Mouse (Mus musculus): ENCODE measurements around the gene Ubxn11.

The Ubxn11 gene

DNA sequence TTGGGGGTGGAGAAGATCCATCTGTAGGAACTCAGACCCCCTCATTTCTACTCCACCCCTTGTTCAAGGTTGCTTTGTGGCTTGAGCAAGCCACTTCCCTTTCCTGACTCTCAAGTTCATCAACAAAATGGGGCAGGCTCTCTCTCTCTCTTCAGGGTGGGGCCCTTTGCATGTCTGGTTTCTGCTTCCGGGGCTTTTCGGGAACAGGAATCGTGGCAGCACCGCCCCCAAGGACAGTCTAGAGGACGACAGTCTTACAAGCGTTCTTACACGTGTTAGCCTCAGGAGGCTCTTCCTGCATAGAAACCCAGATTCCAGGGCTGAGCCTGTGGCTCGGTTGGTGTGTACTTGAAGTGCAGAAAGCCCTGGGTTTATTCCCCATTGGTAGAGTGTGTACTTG, 14.6 kb downstream of the Ubxn11 start:
- in situ Hi-C loops (cut with MboI, MseI): loop anchor here (25.0 kb wide), 1 partner anchor 1995 kb away; no protein-coding TSS in a partner anchor

DNA sequence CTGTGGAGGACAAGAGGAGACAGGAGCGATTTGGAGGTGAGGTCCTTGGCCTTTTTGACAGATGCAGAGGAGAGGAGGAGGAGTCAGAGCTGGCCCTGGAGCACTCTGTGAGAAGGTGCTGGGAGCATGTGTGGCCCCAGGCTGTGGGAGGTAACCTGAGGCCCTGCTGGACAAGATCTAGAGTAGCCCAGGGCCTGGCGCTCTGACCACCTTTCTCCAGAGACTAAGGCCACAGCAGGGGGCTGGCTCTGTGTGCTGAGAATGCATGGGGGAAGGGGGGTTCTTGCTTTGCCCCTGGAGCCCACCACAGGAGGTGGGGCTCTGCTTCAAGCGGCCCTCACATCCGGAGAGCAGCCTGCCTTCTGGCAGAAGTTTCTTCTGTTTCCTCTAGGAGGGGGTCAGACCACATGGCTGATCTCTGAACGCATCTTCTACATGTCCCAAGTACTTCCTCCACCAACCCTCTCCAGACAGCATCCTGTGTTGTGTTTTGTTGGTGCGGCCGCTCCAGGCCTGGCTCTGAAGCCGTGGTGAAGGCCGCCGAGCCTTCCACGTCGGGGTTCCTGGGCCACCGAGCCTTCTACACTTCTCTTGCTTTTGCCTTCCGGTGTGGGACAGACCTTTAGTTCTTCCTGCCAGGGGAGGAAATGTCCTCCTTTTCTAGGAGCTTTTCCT, 15.9 kb downstream of the Ubxn11 start:
- in situ Hi-C loops (cut with MboI, MseI): loop anchor here (25.0 kb wide), 1 partner anchor 1994 kb away; no protein-coding TSS in a partner anchor

DNA sequence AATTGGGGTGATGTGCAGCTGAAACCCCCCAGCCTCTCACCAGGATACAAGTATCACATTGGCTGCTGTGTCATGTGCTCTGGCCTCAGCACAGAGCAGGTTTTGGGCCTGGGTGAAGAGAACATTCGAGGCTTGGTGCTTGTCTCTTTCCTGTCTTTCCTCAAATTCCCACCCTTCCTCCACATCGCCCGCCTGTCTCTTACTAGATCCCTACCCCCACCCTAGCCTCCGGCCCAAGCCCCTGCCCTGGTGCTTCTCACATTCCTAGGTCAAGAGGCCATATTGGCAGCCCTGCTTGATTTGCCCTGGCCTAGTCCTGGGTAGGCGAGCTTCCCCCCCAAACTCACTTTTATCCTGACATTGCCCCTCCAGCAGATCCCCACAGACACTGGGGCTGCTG, 16.7 kb downstream of the Ubxn11 start:
- in situ Hi-C loops (cut with MboI, MseI): loop anchor here (25.0 kb wide), 1 partner anchor 1993 kb away; no protein-coding TSS in a partner anchor

DNA sequence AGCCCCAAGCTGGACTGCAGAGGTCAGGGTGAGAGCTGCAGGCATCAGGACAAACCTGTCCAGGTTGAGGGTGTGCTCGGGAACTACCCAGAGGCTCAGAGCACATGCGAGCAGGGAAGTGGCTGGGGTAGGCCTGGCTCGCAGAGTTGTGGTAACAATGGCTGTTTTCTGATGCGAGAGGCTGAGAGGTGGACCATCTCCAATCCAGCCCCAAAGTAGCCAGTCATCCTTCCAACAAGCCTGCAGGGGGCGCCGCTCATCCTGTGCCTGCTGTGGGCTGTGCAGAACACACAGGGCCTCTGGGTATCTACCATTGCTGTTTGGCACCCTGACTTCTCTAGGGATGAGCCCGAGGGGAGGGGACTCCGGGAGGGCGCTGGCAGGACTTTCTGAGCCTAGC, 17.3 kb downstream of the Ubxn11 start:
- in situ Hi-C loops (cut with MboI, MseI): loop anchor here (25.0 kb wide), 1 partner anchor 1993 kb away; no protein-coding TSS in a partner anchor

DNA sequence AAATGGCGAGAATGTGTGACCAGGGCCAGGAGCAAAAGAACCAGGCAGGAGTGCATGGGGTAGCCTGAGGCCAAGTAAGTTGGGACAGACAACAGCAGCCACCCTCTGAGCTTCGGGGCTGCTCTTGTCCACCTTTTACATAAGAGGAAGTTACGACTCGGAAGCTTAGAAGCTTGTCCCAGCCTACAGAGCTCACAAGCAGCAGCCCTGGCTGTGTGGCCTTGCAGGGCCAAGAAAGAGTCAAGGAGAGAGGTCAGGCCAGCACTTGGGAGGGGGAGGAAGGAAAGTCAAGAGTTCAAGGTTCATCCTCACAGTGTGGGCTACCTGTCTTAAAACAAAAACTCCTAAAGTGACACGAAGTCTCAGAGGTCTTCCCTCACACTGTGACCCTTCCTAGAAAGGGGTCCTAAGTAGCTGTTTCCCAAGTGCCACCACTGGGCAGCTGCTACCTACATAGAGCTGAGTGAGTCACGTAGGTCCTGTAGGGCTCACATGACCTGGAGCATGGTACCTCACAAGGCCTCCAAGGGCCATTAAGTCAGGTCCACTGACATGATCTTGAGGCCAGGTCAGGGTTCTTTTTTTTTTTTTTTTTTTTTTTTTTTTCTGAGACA, 17.9 kb downstream of the Ubxn11 start:
- in situ Hi-C loops (cut with MboI, MseI): loop anchor here (25.0 kb wide), 1 partner anchor 1992 kb away; no protein-coding TSS in a partner anchor

DNA sequence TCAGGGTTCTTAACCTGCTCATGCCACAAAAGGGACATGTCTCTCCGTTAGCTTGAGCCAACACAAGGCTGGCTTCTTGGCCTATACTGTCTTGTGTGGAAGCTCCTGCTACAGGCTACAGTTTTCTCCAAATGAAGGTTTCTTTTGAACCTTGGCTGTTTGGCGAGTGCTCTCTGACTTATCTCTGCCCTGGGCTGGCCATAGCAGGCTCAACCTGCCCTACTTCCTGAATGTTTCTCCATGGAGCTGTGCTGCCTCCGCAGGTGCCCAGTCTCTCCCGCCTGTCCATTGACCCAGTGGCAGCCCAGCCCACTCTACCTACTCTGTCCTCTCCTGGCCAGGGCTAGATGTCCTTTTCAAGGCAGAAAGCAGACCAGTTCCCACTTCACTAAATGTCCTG, 18.5 kb downstream of the Ubxn11 start:
- in situ Hi-C loops (cut with MboI, MseI): loop anchor here (25.0 kb wide), 1 partner anchor 1991 kb away; no protein-coding TSS in a partner anchor

DNA sequence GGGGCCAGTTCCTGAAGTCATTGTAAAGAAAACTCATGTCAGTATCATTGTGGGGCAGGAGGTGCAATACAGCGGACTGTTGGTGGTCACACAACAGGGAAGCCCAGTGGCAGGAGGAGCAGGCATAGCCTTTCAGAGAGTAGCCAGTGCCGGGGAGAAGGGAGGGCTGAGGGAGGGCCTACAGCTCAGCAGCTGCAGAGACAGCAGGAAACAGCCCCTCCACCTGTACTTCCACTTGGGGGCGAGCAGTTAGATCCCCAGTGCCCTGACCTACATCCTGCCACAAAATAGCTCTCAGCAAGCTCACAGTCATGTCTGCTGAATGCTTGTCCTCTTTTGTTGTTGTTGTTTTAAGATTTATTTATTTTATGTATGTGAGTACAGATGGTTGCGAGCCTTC, 19.2 kb downstream of the Ubxn11 start:
- in situ Hi-C loops (cut with MboI, MseI): loop anchor here (25.0 kb wide), 1 partner anchor 1991 kb away; no protein-coding TSS in a partner anchor

DNA sequence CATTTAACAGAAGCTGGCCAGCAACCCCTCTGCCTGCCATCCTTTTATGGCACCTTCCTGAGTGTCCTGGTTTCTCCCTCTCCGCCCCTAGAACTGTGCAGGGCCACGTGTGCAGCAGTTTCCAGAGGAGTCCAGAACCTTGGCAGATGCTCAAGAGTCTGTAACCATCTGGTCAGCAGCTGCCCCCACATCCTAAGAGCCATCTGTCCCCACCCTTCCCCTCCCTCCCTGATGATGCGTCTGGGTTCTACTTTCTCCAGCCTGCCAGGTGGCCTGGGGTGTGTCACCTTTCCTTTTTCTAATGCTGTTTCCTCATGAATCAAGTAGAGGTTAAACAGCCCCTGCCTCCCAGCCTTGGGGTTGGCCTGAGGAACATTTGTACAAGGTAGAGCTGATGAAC, 19.9 kb downstream of the Ubxn11 start:
- in situ Hi-C loops (cut with MboI, MseI): loop anchor here (25.0 kb wide), 1 partner anchor 1990 kb away; no protein-coding TSS in a partner anchor

DNA sequence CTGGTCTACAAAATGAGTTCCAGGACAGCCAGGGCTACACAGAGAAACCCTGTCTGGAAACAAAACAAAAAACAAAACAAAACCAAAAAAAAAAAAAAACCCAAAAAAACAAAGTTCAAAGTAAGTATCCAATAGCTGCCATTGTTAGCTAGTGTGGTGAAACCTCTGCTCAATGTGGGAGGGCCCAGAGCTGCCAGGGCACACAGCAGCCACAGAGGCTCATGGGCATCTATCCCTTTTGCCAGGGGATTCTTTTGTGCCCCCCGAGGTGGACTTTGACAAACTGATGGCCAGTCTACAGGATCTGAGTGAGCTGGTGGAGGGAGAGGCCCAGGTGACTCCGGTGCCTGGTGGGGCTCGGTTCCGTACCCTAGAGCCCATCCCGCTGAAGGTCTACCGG, 20.8 kb downstream of the Ubxn11 start:
- in situ Hi-C loops (cut with MboI, MseI): loop anchor here (25.0 kb wide), 1 partner anchor 1989 kb away; no protein-coding TSS in a partner anchor

DNA sequence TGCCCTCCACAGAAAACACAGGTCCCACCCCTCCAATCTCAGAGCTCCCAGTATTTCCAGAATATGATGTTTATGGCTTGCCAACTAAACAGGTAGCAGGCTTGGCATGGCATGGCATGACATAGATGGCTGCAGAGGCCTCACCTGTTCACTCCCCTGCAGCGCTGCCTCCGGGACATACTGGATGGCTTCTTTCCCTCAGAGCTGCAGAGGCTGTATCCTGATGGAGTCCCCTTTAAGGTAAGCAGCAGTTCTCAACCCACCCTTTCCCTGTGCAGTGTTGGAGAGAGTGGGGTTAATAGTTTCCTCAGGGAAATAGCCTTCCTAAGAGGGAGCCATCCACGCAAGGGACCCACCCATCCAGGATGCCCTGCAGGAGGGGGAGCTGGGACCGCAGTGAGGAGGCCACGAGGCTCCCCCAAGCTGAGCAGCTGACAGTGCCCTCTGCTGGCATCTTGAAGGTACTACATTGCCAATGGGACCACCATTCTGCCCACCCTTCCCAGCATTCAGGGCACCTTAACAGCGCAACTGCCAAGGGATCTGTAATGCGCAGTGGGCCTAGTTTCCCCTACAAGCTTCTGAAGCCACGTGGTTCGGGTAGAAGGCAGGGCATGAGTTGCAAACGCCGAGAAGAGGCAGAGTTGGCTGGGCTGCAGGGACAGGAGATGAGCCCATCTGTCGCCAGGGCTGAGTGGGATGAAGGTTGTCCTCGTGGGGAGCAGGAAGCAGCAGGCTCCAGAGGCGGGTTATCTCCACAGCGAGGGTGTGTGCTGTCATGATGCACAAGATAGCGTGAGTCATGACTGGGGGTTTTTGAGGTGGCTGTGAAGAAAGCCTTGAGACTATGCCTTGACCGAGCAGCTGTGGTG, 21.5 kb downstream of the Ubxn11 start:
- in situ Hi-C loops (cut with MboI, MseI): loop anchor here (25.0 kb wide), 1 partner anchor 1988 kb away; no protein-coding TSS in a partner anchor

DNA sequence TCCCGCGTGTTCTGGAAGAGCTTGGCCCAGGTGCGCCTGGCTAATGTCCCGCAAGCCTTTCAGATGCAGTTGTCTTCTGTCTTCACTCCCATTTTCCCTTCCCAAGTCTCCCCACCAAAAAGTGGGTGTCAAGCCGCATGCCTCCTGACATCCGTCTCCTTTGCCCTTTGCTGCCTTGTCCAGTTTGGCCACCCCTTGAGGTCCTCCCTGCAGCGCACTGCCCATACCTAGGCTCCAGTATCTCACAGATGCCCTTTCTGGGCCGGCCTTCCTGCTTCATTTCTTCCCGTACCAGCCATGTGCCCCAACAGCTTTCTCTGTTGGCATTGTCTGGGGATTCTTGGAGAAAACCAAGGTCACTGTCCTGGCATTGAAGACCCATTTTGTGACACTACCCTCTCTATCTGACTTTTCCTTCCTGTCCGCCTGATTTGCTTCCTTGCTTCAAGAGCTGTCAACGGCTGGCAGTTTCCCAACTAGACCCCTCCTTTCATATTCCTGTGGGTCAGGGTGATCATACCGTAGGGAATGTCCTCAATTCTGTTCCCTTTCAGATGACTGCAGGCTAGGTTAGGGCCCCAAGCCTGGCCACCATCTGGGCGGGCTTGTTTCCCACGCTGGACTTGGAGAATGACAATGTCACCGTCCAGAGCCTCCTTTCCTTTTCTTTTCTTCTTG, 23.2 kb downstream of the Ubxn11 start:
- in situ Hi-C loops (cut with MboI, MseI): loop anchor here (5.0 kb wide), 2 partner anchors 33 to 88 kb away; no protein-coding TSS in a partner anchor

DNA sequence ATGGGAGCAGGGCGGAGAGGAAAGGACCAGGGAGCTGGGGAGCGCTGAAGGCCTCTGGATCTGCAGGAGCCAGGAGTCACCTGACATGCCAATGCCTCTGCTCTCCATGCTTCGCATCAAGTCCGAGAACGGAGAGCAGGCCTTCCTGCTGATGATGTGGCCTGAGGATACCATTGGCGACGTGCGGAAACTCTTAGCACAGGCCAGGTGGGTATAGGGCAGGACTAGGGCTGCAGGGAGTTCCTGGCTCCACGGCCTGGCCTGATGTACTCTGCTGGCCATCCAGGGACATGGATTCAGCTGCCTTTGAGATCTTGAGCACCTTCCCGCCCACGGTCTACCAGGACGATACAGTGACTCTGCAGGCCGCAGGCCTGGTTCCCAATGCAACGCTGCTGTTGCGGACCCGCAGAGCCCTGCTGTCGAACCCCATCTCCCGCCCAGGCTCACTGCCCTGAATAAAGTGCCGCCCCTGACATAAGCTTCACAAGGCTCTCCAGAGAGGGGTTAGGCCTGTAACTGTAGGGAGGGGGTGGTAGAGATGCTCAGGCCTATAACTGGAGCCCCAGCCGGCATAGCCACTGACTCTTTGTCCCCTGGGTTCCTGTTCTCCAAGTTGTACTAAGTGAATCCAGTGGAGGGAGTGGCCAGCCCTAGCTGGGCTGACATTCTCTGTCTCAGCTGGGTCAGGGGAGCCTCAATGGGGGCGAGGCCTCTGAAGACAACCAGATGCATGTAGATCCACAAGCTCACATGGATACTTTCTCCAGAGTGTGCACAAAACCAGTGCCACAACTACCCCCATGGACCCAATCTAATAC, 24.1 kb downstream of the Ubxn11 start:
- in situ Hi-C loops (cut with MboI, MseI): loop anchor here (5.0 kb wide), 2 partner anchors 34 to 89 kb away; no protein-coding TSS in a partner anchor

DNA sequence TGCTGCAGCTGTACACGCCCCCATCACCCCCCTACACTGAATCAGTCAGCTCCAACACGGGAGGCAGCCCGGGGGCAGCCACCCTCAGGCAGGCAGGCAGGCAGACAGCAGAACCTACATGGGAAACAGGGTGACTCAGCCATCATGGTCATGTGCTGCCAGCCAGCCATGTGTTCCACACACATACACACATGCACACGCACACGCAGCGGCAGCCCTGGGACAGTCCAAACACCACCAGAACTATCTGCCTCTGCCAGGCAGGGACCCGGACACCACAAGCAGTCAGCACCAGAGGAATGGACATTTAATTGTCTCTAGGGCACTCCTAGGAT, 24.7 kb downstream of the Ubxn11 start:
- in situ Hi-C loops (cut with MboI, MseI): loop anchor here (5.0 kb wide), 2 partner anchors 35 to 90 kb away; no protein-coding TSS in a partner anchor

DNA sequence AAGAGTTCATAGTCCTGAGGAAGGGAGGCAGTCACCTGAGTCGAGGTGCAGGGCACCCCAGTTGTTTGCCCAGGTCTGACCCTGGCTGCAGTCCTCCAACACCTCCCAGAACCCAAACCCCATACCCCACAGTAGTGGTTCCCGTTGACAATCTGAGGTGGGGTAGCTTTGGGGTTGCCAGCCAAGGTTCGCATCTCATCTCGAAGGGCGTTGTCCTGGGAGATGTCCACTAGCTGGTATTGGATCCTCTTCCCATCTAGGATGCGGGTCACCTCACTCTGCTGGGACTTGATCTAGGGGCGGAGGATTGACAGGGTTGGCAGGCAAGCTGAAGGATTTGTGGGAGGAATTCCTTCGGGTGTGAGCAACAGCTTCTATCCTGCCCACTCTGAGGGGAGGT, 25.4 kb downstream of the Ubxn11 start:
- in situ Hi-C loops (cut with MboI, MseI): loop anchor here (5.0 kb wide), 2 partner anchors 35 to 90 kb away; no protein-coding TSS in a partner anchor

DNA sequence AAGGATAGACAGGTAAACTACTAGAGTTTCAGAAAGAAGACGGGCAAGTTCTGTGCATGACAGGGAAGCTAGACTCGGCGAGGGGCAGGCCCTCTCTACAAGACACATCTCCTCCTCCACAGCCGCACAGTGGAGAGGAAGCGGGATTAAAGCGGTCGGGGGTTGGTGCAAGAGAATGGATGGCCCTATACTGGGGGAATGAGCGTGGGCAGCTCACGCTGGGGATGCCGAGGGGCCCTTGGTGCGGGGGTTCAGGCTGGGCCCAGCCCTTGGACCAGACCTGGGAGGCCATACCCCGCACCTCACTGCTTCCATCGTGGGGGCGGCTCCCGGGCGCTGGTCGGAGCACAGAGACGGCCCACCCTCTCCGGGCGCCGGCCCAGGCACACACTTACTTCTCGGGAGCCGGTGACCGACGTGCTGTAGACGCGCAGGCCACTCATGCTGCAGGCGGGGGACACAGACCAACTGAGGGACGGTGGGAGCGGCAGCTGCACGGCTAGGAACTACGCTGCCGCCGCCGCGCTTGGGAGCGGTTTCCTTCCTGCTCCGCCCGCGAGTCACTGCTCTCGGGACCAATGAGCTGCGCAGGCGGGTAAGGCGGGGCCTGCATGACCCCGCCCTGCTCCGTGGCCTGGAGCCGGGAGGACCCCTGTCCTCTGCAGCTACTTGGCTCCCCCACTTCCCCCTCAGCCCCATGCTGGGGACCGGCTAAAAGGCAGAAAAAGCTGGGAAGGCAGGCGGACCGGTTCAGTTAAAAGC, 26.0 kb downstream of the Ubxn11 start, which contains the start of gene Sh3bgrl3:
Gene Sh3bgrl3, minus strand, starts transcription at position 569 of the 762 bp plus-strand sequence.
- in situ Hi-C loops (cut with MboI, MseI): loop anchor here (5.0 kb wide), 2 partner anchors 36 to 91 kb away; no protein-coding TSS in a partner anchor

DNA sequence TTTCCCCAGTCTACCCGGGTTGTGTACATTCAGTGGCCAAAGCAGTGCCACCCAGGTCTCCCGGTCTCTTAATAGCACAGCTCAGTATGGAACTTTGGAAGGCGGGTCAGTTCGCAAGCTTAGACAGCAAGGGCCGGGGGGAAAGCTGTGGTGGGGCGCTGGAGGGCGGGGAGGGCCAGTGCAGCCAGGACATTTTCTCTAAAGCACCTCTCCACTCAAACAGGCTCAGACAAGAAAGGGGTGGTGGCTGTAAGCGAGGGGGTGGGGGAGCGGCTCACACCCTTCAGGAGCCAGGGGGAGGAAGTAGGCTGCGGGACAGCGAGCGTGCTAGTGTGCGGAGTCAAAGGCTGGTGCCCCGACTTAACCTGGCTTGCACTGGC, 26.6 kb downstream of the Ubxn11 start:
- in situ Hi-C loops (cut with MboI, MseI): loop anchor here (5.0 kb wide), 2 partner anchors 37 to 92 kb away; no protein-coding TSS in a partner anchor

DNA sequence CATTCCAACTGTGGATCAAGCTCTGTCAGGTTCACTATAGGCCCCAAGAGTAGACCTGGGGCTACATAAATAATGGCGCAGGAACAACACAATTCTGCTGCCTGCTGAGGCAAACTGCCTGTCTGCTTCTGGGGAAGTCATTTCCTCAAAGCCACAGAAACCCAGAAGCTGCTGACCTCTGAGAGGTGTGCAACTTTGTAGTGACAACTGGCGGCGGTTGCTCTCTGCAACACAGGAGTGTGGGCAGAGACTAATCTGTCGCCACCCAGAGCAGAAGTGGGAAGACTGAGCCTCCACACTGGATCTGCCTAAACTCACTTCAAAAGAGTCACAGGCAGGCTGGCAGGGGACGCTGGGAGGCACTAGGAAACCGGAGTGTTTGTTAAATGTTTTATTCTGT, 27.1 kb downstream of the Ubxn11 start:
- in situ Hi-C loops (cut with MboI, MseI): loop anchor here (5.0 kb wide), 2 partner anchors 37 to 92 kb away; no protein-coding TSS in a partner anchor

DNA sequence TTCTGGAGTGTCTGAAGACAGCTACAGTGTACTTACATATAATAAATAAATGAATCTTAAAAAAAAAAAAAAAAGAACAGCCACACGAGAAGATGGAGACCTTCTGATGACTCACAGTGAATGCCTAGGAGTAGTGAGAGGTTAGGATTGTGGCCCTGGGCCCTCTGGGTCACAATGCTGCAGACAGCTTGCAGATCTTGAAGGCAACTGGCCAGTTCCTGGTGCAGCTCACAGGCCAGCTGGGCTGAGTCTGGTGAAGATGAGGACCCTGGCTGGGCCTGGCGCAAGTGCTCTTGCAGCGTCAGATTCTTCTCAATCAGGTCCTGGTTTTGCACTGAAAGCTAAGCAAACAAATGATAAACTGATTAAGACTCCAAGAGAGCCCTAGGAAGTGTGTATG, 29.7 kb downstream of the Ubxn11 start:
- in situ Hi-C loops (cut with MboI, MseI): loop anchor here (5.0 kb wide), 1 partner anchor 665 kb away; no protein-coding TSS in a partner anchor

DNA sequence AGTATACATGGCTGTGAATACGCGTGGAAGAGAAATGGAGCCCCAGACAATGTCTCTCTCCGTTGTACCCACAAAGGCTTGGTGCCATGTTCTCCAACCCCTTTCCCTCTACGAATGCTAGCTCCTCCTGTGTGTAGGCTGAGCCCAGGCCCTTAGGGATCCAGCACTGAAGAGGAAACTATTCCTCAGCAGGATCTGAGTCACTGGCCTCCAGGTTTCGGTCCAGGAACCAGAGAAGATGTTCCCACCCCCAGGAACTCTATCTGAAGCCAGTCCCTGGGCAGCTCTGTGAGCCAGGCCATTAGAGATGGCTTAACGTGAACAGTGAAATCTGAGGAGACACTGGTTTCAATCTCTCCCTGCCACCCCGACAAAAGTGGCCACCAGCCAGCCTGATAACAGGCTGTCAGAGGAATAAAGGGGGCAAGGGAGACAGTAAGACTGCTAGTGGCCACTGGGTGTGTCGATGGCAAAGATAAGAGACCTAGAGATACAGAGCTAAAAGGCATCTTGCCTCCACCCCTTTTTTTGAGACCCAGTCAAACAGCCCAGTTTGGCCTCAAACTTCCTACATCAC, 30.2 kb downstream of the Ubxn11 start:
- in situ Hi-C loops (cut with MboI, MseI): loop anchor here (5.0 kb wide), 1 partner anchor 665 kb away; no protein-coding TSS in a partner anchor
